In the genomic region with DNA sequence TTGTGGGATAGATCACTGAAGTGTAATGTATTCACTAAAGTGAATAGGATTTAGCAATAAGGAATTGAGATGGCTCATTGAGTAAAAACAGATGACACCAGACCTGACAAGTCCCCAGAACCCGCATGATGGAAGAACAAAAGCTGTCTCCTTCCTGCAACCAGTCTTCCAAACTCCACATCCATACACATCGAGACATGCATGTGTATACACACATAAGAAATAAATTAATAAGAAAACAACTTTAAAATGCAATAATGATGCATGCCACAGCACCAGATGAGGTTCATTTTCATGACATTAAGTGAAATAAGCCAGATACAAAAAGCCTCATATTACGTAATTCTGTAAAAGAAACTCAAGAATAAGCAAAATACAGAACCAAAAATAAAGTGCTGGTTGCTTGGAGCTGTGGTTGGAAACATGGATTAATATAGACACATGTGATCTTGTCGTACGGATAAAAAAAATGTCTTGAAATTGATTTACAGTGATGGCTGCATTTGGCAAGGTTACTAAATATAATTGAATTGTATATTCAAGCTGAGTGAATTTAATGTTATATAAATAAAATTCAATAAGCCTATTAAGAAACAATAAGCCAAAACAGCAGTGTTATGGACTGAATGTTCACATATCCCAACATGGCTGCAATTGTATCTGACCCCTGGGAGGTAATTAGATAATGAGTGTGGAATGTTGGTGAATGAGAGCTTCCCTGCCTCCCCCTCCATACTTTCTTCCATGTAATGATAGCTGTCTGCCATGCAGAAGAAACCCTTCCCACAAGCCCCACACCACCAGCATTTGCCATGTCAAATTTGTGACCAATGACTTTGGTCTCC, we compare ENCODE assay signal across 22 mouse cellular contexts.
"Had no signal": no experiment of that assay in that cellular context is flagged by ENCODE, and none has a peak within 500 bp of the region (broad histone marks: within the 10 kb centered on the region; RNA-seq: fewer than 3 reads in every experiment).

No protein-coding gene starts in this region.

- H3K27me3 ChIP-seq: limb, embryonic 12.5 days; limb, embryonic 15.5 days; midbrain, embryonic 12.5 days; midbrain, embryonic 15.5 days; neural tube, embryonic 12.5 days; neural tube, embryonic 15.5 days had no signal

- H3K36me3 ChIP-seq: limb, embryonic 12.5 days; limb, embryonic 15.5 days; midbrain, embryonic 12.5 days; midbrain, embryonic 15.5 days; neural tube, embryonic 12.5 days; neural tube, embryonic 15.5 days had no signal

- ATAC-seq: liver, postnatal 0 days; midbrain, embryonic 15.5 days had no signal

- H3K27ac ChIP-seq: limb, embryonic 12.5 days; limb, embryonic 15.5 days; liver, embryonic 14.5 days; midbrain, embryonic 12.5 days; midbrain, embryonic 15.5 days; neural tube, embryonic 12.5 days; neural tube, embryonic 15.5 days had no signal

- H3K4me2 ChIP-seq: limb, embryonic 12.5 days; limb, embryonic 15.5 days; liver, embryonic 11.5 days; lung, embryonic 14.5 days; midbrain, embryonic 12.5 days; midbrain, embryonic 15.5 days; neural tube, embryonic 12.5 days; neural tube, embryonic 15.5 days had no signal

- H3K4me3 ChIP-seq: limb, embryonic 12.5 days; limb, embryonic 15.5 days; midbrain, embryonic 12.5 days; midbrain, embryonic 15.5 days; neural tube, embryonic 12.5 days; neural tube, embryonic 15.5 days had no signal

- H3K9me3 ChIP-seq: limb, embryonic 12.5 days; limb, embryonic 15.5 days; midbrain, embryonic 12.5 days; midbrain, embryonic 15.5 days; neural tube, embryonic 12.5 days; neural tube, embryonic 15.5 days had no signal

- H3K4me1 ChIP-seq: limb, embryonic 12.5 days; limb, embryonic 15.5 days; midbrain, embryonic 12.5 days; midbrain, embryonic 15.5 days; neural tube, embryonic 12.5 days; neural tube, embryonic 15.5 days had no signal

- H3K9ac ChIP-seq: limb, embryonic 12.5 days; limb, embryonic 15.5 days; liver, embryonic 14.5 days; liver, postnatal 0 days; lung, embryonic 14.5 days; midbrain, embryonic 12.5 days; midbrain, embryonic 15.5 days; neural tube, embryonic 12.5 days; neural tube, embryonic 15.5 days had no signal

- DNase-seq: kidney, adult 9 months; kidney, postnatal 14 days; kidney, postnatal 4 days; left cerebral cortex, postnatal 4 days; liver, postnatal 0 days; lung, embryonic 14.5 days; lung, postnatal 10 days; lung, postnatal 4 days; right cerebral cortex, adult 18-20 months; right cerebral cortex, postnatal 14 days; right cerebral cortex, postnatal 4 days; thymus, adult 18-20 months; thymus, postnatal 14 days; thymus, postnatal 4 days had no signal
